Mouse (Mus musculus) brain, embryonic 18.5 days (tissue): Measurements from ENCODE around the gene Txndc8.

Experiments
- DNase-seq: peaks from one replicate; pipeline ENCODE4 v3.0.0-alpha.2; 2012; ENCODE audit warnings: low read depth, low spot score

The Txndc8 gene

DNA sequence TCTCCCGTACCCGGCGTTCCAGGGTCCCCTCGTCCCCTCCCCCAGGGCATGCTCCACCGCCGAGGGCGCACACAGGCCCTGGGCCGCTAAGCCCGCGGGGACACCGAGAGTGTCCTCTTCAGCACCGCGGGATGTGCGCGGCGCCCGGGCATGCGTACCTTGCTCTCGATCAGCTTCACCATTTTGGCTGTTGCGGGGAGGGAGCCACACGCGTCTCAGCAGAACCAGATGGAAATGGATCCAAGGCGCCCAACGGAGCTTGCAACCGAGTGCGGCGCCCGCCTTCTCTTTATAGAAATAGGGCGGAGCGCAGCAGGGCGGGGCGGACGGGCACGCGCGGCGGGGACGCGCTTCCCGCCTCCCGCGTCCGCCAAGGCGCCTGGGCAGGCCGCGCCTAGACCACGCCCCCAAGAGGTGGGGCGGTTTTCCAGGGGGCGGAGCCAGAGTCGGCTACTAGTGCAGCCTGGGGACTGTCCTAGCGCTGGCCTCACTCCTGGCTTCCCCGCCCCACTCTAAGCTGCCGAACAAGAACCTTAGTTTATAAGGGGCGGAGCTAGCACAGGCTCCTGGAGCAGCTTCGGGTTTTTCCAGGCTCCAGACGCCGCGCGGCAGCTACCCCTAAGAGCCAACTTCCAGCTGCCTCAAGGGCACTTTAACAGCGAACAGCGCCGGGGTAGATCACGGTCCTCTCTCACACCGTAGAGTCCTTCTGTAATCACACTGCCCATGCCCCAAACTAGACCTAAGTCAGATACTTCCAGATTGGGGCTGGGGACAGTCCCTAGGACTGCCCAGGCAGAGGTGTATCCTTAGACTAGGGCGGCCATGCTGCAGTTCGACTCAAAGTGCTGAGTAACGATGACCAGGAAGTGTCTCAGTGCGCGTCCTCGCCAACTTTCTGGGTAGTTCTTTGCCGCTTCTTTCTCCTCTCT is 52.6 kb downstream of the Txndc8 start, which contains the start of gene Txn1:
Txn1 (minus strand) TSS at position 383 of the 932 bp plus-strand sequence.
- peak; percentile 86 for DNase-seq

DNA sequence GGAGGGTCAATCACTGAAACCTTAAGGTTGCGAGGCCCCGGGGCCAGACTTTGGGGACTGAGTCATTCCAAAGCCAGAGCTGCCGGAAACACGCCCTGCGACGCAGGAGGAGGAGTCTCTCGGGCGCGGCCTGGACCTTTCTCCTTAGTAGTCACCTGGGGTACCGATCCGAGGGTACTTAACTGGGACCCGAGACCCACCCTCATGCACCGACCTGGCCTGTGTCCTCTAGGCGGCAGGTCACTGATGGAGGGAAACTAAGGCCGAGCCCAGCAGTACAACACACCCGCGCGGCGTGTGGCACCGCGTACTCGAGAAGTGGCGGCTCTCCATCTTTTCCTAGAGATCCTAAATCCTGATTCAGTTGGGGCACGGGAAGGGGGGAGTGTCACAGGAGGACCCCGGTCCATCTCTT is 53.4 kb downstream of the Txndc8 start:
- peak; percentile 12 for DNase-seq

- no peak for DNase-seq
Measured at GRCm38 (mm10) chr4:57954991-57955390, 53.9 kb downstream of the Txndc8 start.

DNA sequence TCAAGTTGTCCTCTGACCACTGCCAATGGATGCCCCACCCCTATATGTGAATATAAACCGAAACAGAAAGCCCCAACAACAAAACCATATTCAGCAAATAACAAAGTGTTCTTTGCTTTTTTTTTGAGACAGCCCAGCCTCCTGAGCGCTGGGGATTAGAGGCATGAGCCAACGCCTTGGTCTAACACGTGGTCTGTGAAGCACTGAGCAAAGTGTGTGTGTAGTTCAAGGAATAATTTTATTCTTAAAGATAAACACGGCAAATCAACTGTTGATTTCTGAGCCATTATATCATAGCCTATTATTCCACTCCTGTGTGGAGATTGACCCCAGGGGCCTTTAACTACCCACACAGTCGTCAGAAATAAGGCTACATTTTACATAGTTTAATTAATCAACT is 54.3 kb downstream of the Txndc8 start:
- DNase-seq = no peak

- no peak for DNase-seq
Measured at GRCm38 (mm10) chr4:57953796-57954195, 55.1 kb downstream of the Txndc8 start.

GRCm38 (mm10) chr4:57952891-57953290 is 56.0 kb downstream of the Txndc8 start:
- no peak for DNase-seq

DNA sequence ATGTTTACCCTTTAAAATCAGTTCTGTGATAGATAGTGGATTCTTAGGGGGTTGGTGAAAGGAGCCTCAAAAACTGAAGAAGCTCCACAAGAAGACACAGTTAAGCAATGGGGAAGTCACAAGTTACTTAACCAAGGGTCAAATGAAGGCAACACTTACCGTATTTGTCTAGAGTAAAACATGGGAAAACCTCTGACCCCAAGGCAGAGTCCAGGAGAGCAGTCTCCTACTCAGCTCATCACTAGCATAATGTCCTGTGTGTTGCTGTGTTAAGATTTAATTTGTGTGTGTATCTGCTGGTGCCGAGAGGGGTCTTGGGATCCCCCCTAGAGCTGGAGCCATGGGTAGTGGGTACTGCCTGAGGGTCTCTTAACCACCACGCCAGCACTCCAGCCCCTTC is 56.5 kb downstream of the Txndc8 start:
- DNase-seq = no peak

GRCm38 (mm10) chr4:57949866-57950265 is 59.1 kb downstream of the Txndc8 start:
- no peak for DNase-seq

- no peak for DNase-seq
Measured at GRCm38 (mm10) chr4:57947476-57947875, 61.4 kb downstream of the Txndc8 start.

GRCm38 (mm10) chr4:57947036-57947435 is 61.9 kb downstream of the Txndc8 start:
- DNase-seq = no peak

DNA sequence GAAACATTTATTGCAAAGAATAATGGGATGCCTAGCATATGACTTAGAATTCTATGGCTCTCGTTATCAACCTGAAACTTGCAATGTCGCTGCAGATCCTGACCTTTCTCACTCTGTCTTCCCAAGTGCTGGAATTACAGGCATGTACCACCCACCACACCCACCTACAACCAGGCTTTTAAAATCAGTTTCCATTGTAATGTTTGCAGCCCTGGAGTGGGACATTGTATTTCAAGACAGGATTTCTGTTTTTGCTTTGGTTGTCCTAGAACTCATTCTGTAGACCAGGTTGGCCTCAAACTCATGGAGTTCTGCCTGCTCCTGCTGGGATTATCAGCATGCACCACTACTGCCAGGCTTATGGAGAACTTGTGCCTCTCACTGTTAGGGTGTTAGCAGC is 66.0 kb downstream of the Txndc8 start:
- DNase-seq = no peak

DNA sequence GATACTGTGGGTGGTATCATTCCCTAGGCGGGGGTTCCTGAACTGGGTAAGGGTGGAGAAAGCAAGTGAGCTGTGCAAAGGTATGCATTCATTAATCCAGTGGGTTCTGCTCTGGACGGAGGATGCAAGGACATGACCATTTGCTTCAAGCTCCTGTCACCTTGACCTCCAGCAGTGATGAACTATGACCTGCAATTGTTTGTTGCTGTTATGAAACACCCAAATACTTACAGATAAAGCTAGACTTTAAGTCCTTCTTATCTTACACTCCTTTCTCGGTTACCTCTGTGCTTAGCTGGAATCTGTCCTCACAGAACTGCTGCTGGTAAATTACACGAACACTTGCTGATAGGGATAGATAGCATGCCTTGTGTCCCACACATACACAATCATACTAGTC is 68.3 kb downstream of the Txndc8 start:
- no peak for DNase-seq

- no peak for DNase-seq
Measured at GRCm38 (mm10) chr4:57937292-57937691, 71.6 kb downstream of the Txndc8 start.

DNA sequence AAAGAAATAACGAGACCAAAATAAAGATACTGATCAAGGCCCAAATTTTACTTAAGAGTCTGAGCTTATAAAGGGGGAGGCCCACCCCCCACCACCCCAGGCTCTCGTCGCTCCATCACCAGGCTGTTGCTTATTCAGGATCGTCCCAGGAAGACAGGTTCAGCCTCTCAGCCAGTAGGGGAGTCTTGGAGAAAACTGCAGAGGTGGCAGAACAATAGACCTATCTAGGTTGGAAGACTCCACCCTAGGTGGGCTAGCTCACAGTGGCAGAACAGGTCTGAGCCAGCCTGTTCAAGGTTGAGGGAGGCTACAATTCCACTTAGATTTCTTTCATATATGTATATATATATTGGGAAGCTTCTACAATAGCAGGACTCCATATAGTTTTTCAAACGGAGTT is 74.7 kb downstream of the Txndc8 start:
- DNase-seq = no peak
